Mouse (Mus musculus): ENCODE measurements around the gene Mthfd1. TPM values are rescaled to one million over a fixed set of nuclear protein-coding genes. Genes with fewer than 3 reads are reported as not detected.

The Mthfd1 gene
- total and polyA plus RNA-seq, 3 experiments, result 110 to 133 (median 112) TPM

DNA sequence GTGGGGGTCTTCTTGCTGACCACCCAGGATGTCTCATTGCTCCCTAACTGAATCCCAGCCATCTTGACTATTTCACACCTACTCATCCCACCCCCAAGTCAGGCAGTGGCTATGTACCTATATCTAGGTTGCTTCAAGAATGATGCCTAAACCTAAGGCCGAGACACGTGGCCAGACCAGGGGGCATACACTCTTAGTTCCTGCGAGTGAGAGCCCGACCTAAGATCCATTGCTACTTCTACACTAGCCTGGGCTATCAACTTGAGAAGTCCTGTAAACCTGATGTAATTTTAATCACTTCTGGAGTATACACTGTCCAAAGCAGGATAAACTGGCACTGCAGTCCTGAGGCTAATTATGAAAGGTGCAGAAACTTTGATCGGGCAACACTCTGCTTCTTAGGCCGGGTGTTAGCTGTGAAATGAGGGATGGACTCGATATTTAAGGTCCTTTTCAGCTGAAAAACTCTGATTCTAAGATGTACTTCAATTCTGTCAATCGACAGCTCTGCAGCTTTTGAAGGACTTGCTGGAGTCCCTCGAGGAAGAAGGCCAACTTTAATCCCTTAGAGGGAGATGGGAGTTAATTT lies 113.2 kb downstream of the Mthfd1 start:
- in situ Hi-C loops (cut with MboI; ENCODE audit: low pct_ligation_motif_present, low pct_unique_long_range_greater_than_20kb, low sequenced_read_pairs) (loop anchor here (10.0 kb wide), 1 partner anchor 227 kb away; no protein-coding TSS in a partner anchor), dilution Hi-C loops (cut with MboI; ENCODE audit: extremely low pct_ligation_motif_present, extremely low pct_unique_long_range_greater_than_20kb, low sequenced_read_pairs) (no loop called here)
- Histone ChIP-seq H3K36me3 (replicated peaks in 1 of 2; ENCODE audit: control insufficient read depth in 1 of 2, insufficient read depth in 1 of 2, low read length in 1 of 2) (peaks cover 0 to 10% of the 10 kb centered on the region in 2 experiments), H3K27me3 (replicated peaks) (no peaks in the 10 kb centered on the region), H3K9ac (ENCODE audit: insufficient read depth, low read depth) (peak overlapping the region; percentile 96), H3K9me3 (replicated peaks; ENCODE audit: low read length) (no peaks in the 10 kb centered on the region), H3K79me2 (replicated peaks; ENCODE audit: control insufficient read depth, extremely low read depth, insufficient read depth, poor library complexity, severe bottlenecking) (peaks cover 77% of the 10 kb centered on the region), H3K4me1 (ENCODE audit: control insufficient read depth in 1 of 2, insufficient read depth in 2 of 2) (peaks cover 0 to 47% of the 10 kb centered on the region in 2 experiments; a peak in 3 of 4 replicates), H3K4me2 (ENCODE audit: insufficient read depth, low read depth, poor library complexity, severe bottlenecking) (peak overlapping the region; percentile 88), H3K27ac (ENCODE audit: insufficient read depth, low read depth) (peak overlapping the region; percentile 55), H3K4me3 (replicated peaks in 1 of 3; ENCODE audit: low read depth in 2 of 3, low read length in 2 of 3, poor library complexity in 1 of 3) (peak overlapping the region; percentile 75 to 99 (median 76))
- TF ChIP-seq JUND (conservative IDR thresholded peaks at IDR 0.05; ENCODE audit: low read depth, low read length) (no peak), KAT2A (IDR thresholded peaks at IDR 0.05; ENCODE audit: insufficient replicate concordance, low read length) (no peak), UBTF (IDR thresholded peaks at IDR 0.05; ENCODE audit: low read depth, low read length) (no peak), EP300 (IDR thresholded peaks at IDR 0.05; ENCODE audit: low read length) (no peak), HCFC1 (IDR thresholded peaks at IDR 0.05; ENCODE audit: low read depth, low read length) (no peak), MAX (IDR thresholded peaks at IDR 0.05; ENCODE audit: low read length) (peak; percentile 89), CHD1 (IDR thresholded peaks at IDR 0.05; ENCODE audit: low read depth, low read length) (peak; percentile 2; the same call in 1 of the 2 replicates), CTCF (conservative IDR thresholded peaks at IDR 0.05 in 1 of 2, IDR thresholded peaks at IDR 0.05 in 1 of 2; ENCODE audit: low read depth in 2 of 2, low read length in 2 of 2) (no peak), POLR2A (IDR thresholded peaks at IDR 0.05; ENCODE audit: low read depth, low read length) (peak; percentile 29; the same call in 1 of the 2 replicates), MXI1 (IDR thresholded peaks at IDR 0.05; ENCODE audit: low read depth, low read length) (peak; percentile 61), BHLHE40 (IDR thresholded peaks at IDR 0.05; ENCODE audit: low read depth, low read length) (no peak), MYC (IDR thresholded peaks at IDR 0.05; ENCODE audit: low read depth, low read length) (peak; percentile 80), SIN3A (IDR thresholded peaks at IDR 0.05; ENCODE audit: low read length) (peak; percentile 19; the same call in 1 of the 2 replicates), MEF2A (IDR thresholded peaks at IDR 0.05; ENCODE audit: borderline replicate concordance, low read depth, low read length) (no peak), USF2 (conservative IDR thresholded peaks at IDR 0.05; ENCODE audit: low read depth, low read length) (peak; percentile 30), GABPA (IDR thresholded peaks at IDR 0.05; ENCODE audit: insufficient replicate concordance, low read depth, low read length) (no peak), JUN (IDR thresholded peaks at IDR 0.05; ENCODE audit: insufficient read depth, low read depth, low read length) (no peak)
- DNase-seq (ENCODE audit: extremely low read depth), result no peak

DNA sequence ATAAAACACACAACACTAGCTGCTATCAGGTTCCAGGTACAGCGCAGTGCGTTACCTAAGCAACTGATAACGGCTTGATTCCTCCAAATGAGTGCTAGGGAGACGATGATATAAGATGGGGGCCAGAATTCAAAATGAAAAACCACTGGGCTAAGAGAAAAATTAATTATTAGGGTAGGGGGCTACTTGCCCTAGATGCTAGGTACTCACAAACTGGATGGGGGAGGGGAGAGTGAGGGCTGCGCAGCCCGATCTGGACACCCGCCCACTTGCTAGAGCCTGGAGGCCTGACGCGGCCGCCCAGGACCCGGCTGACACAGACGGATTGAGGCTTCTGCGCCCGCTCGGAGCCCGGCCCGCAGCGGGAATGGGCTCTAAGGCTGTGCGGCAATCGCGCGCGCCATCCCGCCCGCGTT lies 113.7 kb downstream of the Mthfd1 start:
- Histone ChIP-seq H3K36me3 (replicated peaks in 1 of 2; ENCODE audit: control insufficient read depth in 1 of 2, insufficient read depth in 1 of 2, low read length in 1 of 2) (peaks cover 0 to 10% of the 10 kb centered on the region in 2 experiments), H3K9ac (ENCODE audit: insufficient read depth, low read depth) (peak overlapping the region; percentile 96), H3K79me2 (replicated peaks; ENCODE audit: control insufficient read depth, extremely low read depth, insufficient read depth, poor library complexity, severe bottlenecking) (peaks cover 73% of the 10 kb centered on the region), H3K4me1 (ENCODE audit: control insufficient read depth in 1 of 2, insufficient read depth in 2 of 2) (peaks cover 0 to 47% of the 10 kb centered on the region in 2 experiments; a peak in 2 of 4 replicates), H3K27me3 (replicated peaks) (no peaks in the 10 kb centered on the region), H3K4me2 (ENCODE audit: insufficient read depth, low read depth, poor library complexity, severe bottlenecking) (peak overlapping the region; percentile 88), H3K4me3 (replicated peaks in 1 of 3; ENCODE audit: low read depth in 2 of 3, low read length in 2 of 3, poor library complexity in 1 of 3) (peak overlapping the region; percentile 75 to 99 (median 76)), H3K27ac (ENCODE audit: insufficient read depth, low read depth) (peak overlapping the region; percentile 98), H3K9me3 (replicated peaks; ENCODE audit: low read length) (no peaks in the 10 kb centered on the region)
- DNase-seq (ENCODE audit: extremely low read depth), result no peak
- in situ Hi-C loops (cut with MboI; ENCODE audit: low pct_ligation_motif_present, low pct_unique_long_range_greater_than_20kb, low sequenced_read_pairs) (loop anchor here (10.0 kb wide), 1 partner anchor 226 kb away; no protein-coding TSS in a partner anchor), dilution Hi-C loops (cut with MboI; ENCODE audit: extremely low pct_ligation_motif_present, extremely low pct_unique_long_range_greater_than_20kb, low sequenced_read_pairs) (no loop called here)
- no peak for TF ChIP-seq RAD21 (IDR thresholded peaks at IDR 0.05; ENCODE audit: low read depth, low read length)
- no peak for TF ChIP-seq TBP (conservative IDR thresholded peaks at IDR 0.05; ENCODE audit: low read depth, low read length)
- peak; percentile 77; the same call in 1 of the 2 replicates for TF ChIP-seq SIN3A (IDR thresholded peaks at IDR 0.05; ENCODE audit: low read length)
- no peak for TF ChIP-seq POLR2AphosphoS2 (IDR thresholded peaks at IDR 0.05; ENCODE audit: low read depth, low read length)
- no peak for TF ChIP-seq E2F4 (IDR thresholded peaks at IDR 0.05; ENCODE audit: insufficient replicate concordance, low read depth, low read length)
- no peak; the same call in 1 of the 2 replicates for TF ChIP-seq HCFC1 (IDR thresholded peaks at IDR 0.05; ENCODE audit: low read depth, low read length)
- TF ChIP-seq NRF1 (IDR thresholded peaks at IDR 0.05; ENCODE audit: low read depth, low read length), result 0 out of 2 replicates have a peak, but pooled peaks have one; percentile 12
- TF ChIP-seq UBTF (IDR thresholded peaks at IDR 0.05; ENCODE audit: low read depth, low read length), result no peak
- no peak for TF ChIP-seq PAX5 (IDR thresholded peaks at IDR 0.05; ENCODE audit: low read length)
- TF ChIP-seq MXI1 (IDR thresholded peaks at IDR 0.05; ENCODE audit: low read depth, low read length), result no peak; the same call in 1 of the 2 replicates
- TF ChIP-seq BHLHE40 (IDR thresholded peaks at IDR 0.05; ENCODE audit: low read depth, low read length), result no peak
- no peak for TF ChIP-seq MEF2A (IDR thresholded peaks at IDR 0.05; ENCODE audit: borderline replicate concordance, low read depth, low read length)
- no peak for TF ChIP-seq MAFK (IDR thresholded peaks at IDR 0.05; ENCODE audit: insufficient replicate concordance, low read length)
- TF ChIP-seq ZMIZ1 (IDR thresholded peaks at IDR 0.05; ENCODE audit: low read depth, low read length), result no peak; the same call in 1 of the 2 replicates
- TF ChIP-seq MYC (IDR thresholded peaks at IDR 0.05; ENCODE audit: low read depth, low read length), result no peak; the same call in 1 of the 2 replicates
- no peak for TF ChIP-seq ZNF384 (IDR thresholded peaks at IDR 0.05; ENCODE audit: low read depth, low read length)
- TF ChIP-seq CHD1 (IDR thresholded peaks at IDR 0.05; ENCODE audit: low read depth, low read length), result no peak
- no peak for TF ChIP-seq USF2 (conservative IDR thresholded peaks at IDR 0.05; ENCODE audit: low read depth, low read length)
- TF ChIP-seq JUND (conservative IDR thresholded peaks at IDR 0.05; ENCODE audit: low read depth, low read length), result no peak
- no peak for TF ChIP-seq EP300 (IDR thresholded peaks at IDR 0.05; ENCODE audit: low read length)
- TF ChIP-seq ETS1 (conservative IDR thresholded peaks at IDR 0.05; ENCODE audit: low read depth, low read length), result 0 out of 2 replicates have a peak, but pooled peaks have one; percentile 7
- no peak for TF ChIP-seq IRF4 (IDR thresholded peaks at IDR 0.05; ENCODE audit: low read depth, low read length)
- TF ChIP-seq MAX (IDR thresholded peaks at IDR 0.05; ENCODE audit: low read length), result no peak
- no peak for TF ChIP-seq KAT2A (IDR thresholded peaks at IDR 0.05; ENCODE audit: insufficient replicate concordance, low read length)

All from CH12.LX (cell line).